Mouse (Mus musculus) adrenal gland, postnatal 25 days (tissue): ENCODE results near the gene Il17rb. TPM values are rescaled to one million over a fixed set of nuclear protein-coding genes. Genes with fewer than 3 reads are reported as not detected.

Experiments used
- DNase-seq: peaks from one replicate; pipeline ENCODE4 v3.0.0; 2021; ENCODE audit warnings: mixed read lengths
- long read RNA-seq: library from polyadenylated mRNA; stranded (forward); transcript quantifications from one replicate; pipeline ENCODE4 v2.0.0, GENCODE M21; 2021
- total RNA-seq: library from RNA; stranded (reverse); gene quantifications from 2 replicates; pipeline ENCODE4 v1.2.3, GENCODE M21; 2021

Il17rb gene
- total RNA-seq: 1.8 and 3.7 TPM in 2 replicates
- long read RNA-seq, partial matches to known transcripts: 0 of 3 reads
- long read RNA-seq, other reads (novel, unspliced or antisense): 0 of 3 reads

DNA sequence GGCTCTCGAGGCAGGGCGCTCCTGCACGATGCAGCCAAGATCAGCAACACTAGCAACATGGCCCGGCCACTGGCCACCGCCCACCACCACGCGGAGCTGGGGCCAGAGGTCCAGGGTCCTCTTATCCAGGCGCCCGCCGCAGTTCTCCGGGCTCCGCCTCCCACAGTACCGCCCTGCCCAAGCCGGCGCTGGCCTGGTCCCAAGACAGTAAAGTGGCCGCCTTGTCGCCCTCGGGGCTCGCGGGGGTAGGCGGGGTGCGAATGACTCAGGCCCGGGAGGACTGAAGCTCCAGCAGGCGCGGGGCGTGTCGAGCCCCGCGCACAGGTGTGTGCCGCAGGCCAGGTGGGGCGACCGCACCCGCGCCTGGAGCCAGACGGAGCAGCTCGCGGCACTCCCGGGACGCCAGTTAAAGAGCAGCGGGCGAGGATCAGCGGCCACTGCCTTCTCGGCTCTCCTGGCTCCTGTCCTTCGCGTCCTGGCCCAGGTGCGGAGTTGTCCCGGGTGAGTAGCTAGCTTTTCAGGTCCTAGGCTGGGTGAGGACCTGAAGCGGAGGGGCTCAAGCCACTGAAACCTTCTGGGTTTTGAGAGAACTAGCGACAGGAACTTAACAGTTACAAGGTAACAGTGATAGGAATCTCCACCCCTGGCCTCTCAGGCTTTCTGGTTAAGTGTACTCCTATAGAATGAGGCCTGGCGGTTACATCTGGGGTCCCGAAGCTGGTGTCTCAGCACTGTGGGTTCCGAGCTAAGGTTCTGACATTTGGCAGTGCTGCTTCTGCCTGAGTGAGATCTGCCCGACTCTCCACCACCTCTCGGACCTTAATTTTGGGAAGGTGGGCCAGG, at the start of gene Il17rb, which contains the start of gene Chdh:
Gene Il17rb, minus strand, starts transcription at position 164 of the 843 bp plus-strand sequence.
Gene Chdh, plus strand, starts transcription at position 291 of the 843 bp plus-strand sequence.
- DNase-seq: peak; percentile 78

DNA sequence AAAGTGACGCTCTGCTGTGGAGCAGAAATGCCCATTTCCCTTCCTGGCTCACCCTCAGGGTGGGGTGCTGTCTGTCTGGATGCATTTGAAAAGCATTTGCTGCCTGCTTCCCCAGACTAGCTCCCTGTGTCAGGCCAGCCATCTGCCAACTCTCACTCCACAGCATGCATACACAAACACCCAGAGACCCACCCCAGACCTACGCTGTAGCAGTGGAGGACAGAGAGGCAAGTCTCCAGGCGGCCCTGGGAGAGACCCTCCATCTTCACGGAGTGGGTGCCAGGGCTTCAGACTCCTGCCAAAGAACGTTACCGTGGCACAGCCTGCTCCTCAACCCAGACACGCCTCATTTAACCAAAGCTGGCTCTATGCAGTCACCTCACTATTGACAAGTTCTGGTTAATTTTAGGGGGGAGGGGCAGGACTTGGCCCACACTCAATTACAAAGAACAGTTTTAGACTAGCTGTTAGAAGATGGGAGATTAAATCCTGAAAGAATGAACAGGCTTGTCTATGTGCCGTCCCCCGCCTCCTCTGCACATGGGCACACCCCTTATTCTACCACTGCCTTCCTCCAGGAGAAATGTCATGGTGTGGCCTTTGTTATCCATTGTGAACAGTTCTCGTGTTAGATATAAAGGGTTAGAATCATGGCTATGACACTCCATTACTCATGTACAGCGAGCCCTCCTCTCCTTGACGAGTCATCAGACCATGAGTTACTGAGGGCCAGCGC, 47.5 kb upstream of the Il17rb start:
- DNase-seq: no peak

DNA sequence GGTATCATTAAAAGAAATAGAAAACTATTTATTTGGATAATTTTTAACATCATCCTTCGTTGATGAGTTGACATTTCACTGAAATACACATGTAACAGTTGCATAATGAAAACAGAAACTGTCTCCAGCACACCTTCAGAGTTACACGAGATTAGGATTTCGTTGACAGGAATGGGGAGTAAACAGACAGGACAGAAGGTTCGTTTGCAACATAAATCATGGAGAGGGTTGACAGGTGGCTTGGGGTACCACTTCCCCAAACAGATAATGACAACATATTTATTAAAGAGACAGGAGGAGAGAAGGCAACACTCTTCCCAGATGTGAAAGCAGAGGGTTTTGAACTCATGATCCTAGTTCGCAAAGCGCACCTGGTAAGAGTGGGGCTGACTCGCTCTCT, 46.2 kb upstream of the Il17rb start:
- DNase-seq: no peak

DNA sequence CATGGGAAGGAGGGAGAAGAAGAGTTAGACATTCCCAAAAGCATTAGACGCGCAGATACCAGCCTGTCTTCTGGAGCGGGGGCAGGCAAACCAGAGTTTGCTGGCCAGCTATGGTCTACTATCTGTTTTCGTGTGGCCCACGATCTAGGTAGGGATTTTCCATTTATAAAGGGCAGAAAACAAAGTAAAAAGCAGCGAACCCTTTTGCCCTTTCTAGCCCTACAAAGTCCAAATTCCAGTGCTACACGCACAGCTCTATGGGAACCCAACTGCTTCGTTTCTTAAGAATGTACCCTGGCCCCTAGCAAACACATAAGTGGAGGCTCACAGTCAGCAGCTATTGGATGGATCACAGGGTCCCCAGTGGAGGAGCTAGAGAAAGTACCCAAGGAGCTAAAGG, 41.6 kb upstream of the Il17rb start:
- DNase-seq: no peak

DNA sequence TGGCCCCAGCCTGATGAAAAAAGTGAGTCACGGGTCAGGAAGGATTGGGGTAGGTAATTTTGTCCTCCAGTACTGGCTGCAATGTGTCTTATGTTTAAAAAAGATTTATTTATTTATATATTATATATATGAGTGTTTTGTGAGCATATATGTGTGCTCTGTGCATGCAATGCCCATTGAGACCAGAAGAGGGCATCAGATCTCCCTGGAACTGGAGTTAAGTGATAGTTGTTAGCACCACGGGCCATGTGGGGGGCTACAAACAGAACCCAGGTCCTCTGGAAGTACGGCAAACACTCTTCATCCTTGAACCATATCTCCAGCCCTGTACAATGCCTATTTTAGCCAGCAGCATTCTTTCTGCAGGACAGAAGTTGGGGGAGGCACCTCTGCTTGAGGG, 39.4 kb upstream of the Il17rb start:
- no peak for DNase-seq

DNA sequence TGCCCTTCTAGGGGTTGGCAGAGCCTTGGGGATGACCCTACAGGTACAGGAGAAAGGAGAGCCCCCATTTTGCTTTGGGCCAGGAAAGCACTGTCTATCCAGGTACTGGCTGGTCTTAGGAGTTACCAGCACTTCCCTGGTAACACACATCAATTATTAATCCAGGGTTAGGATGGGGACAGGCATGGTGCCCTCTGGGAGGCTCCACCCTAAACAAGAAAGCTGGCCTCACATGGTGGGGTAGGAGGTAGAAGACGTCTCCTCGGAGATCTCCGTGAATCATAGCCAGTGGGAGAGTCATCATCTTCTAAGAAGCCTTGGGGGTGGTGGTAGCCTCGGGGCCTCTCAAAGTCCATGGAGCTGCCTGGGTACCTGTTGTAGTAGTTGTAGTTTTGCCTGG, 38.3 kb upstream of the Il17rb start:
- DNase-seq: no peak

DNA sequence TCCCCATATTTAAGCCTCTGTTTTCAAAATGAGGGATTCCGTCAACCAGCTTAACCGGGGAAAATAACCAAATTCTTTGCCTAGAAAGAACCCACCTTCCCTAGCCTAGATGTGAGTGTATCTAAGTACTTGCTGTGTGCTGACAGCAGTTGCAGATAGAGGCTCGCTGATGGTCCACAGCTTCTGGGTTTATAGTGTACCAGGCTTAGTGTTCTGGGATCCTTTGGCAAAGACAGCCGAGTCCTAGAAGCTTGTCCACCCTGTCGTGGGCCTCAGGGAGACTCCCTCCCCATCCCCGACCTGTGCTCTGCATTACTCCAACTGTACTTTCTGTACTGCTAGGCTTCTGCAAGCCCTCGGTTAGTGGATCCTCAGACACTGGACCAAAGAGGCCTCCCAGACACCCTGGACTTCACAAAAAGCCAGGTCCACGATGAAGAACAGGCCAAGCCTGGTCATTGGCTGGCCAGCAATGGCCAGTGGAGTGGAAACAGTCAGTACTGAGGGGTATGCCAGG, 37.1 kb upstream of the Il17rb start:
- no peak for DNase-seq

DNA sequence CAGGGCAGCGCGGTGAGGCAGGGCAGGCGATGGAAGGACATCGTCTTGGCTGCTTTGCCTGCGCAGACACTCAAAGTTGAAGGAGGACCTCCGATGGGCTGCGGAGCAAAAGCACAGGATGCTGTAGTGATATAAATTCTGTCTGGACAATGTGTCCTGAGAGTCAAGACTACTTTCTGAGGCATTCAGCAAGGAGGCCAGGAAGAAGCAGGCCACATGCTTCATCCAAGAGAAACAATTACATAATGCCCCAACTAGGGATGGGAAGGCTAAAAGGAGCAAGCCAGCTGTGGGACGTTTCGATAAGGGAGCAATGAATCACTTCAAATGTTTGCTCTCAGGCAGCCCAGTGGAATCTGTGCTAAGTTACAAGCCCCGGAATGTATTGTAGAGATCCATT, 36.5 kb upstream of the Il17rb start:
- no peak for DNase-seq

DNA sequence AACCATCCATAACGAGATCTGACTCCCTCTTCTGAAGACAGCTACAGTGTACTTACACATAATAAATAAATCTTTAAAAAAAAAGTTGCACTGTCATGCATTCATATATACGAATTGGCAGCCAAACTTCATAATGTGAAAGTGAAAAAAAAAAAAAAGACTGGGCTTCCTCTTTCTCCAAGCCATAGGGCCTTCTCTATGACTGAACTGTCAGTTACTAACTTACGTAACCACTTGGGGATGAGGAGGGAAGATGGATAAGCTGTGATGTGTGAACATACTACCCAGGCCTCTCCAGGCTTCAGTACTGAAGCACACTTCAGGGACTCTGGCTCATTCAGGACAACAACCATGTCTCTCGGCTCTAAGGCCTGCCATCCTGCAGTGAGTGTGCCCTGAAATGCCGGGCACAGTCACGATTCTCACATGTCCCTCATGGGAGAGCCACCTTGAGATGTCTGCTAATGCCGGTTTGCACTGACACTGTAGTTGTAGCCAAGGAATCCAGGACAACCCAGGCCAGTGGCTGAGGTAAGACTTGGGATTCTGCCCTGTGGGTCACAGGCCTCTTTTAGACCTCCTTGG, 34.8 kb upstream of the Il17rb start:
- no peak for DNase-seq

DNA sequence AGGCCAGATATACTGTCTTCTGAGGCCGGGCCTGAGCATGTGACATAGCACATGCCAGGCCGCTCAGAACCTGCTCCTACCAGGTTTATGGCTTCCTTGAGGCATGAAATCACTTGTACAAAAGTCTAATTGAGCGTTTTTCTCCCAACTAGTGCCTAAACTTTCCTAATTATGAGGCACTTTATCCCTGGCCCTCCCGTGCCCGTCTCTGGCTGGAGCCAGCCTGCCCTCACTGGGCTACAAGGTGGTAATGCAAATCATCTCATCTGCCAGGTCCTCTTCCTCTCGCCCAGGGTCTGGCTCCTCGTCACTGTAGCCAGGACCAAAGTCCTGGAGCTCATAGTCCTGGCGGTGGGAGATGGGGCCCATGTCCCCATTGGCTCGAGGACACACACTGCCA, 33.1 kb upstream of the Il17rb start:
- DNase-seq: no peak

DNA sequence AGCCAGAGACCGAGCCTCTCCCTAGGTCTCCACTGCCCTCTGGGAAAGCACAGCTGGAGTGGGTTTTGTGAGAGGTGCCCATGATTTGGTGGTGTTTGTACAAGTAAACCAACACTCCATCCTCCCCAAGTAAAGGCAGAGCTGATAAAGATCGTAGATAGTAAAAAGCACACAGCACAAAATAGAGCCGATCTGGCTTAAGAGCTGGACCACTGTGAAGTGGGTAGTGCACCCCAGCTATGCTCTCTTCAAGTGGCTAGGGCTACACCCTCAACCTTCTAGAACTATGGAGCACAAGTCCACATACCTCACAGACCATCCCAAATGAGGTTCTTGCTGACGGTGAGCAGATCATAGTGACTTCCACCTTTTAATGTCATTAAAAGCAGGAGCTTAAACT, 30.7 kb upstream of the Il17rb start:
- DNase-seq: no peak

DNA sequence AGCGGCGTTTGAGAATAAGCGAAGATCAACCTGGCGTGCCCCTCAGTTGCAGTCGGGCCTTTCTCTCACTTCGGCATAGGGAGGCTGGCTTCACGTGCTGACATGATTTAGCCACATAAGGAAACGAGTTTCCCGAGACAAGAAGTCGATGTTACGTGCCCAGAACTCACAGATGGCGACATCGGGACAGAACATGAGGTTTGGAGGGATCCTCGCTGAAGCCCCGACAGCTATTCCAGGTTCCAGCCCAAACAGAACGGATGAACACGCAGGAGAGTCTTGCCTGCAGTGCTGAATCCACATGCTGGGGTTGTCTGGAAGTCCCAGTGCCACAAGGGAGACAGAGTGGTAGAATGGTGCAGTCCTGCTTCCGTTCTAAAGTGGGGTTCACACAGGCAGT, 29.7 kb upstream of the Il17rb start:
- DNase-seq: no peak

DNA sequence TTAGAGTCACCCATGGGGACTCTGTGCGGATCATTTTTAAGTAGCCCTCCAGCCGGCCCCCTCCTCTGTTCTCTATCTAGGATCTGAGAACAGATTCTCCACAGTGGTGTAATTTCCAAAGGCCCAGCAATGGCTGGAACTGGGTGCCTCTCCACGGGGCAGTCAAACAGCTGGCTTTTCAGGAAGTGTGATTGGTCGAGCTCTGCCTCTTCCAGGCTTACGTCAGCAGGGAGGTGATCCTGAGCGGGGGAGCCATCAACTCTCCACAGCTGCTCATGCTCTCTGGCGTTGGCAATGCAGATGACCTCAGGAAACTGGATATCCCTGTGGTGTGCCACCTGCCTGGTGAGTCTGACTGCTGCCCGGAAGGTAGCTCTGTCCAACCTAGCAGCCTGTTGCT, 24.7 kb upstream of the Il17rb start:
- no peak for DNase-seq

DNA sequence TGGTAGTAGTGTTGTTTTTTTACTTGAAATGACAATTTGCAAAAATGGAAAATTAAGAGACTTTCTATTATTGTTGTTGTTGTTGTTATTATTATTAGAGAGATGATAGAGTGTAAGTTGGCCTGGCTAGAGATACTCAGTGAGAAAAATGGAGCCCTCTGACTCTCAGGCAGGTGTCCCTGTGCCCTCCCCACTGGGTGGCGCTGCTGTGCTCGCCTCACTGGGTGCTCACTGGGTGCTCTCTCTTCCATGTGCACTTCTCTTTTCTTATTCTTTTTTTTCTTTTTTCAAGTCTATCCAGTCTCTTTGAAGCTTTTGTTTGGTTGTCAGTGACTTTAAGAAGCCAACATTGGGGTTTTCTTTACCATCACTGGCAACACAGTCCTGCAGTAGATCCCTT, 18.7 kb upstream of the Il17rb start:
- DNase-seq: peak; percentile 52

DNA sequence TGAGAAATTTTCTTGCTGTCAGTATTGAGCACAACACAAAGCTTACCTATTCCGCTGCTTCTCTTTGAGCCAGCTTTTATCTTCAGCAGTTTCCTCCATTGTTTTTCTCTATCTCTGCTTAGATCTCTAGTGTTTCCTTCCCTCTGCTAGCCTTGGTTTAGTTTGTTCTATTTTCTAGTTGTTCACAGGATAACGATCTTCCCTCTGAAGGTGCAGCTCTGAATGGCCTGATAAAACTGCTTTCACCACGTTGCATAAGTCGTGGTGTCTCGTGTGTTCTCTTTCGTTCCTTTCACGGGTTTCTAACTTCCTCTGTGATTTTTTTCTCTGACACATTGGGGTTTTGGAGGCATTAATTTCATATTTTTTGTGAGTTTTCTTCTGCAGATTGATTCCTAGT, 15.7 kb upstream of the Il17rb start:
- no peak for DNase-seq

DNA sequence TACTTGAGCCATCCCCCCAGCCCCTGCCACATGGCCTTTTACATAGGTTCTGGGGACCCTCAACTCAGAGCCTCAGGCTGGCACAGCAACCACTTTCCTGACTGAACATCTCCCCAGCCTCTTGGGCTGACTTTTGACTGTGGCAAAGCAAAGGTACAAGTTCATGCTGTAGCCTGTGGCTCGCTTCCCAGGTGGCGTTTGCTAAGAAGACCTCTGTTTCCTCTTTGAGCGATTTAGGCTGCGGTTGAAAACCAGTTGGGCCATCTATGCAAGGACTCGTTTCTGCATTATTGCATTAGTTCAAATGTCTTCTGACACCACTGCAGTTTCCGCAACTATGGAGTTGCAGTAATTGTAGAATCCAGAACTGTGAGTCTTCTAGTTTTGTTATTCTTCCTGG, 13.8 kb upstream of the Il17rb start:
- no peak for DNase-seq

DNA sequence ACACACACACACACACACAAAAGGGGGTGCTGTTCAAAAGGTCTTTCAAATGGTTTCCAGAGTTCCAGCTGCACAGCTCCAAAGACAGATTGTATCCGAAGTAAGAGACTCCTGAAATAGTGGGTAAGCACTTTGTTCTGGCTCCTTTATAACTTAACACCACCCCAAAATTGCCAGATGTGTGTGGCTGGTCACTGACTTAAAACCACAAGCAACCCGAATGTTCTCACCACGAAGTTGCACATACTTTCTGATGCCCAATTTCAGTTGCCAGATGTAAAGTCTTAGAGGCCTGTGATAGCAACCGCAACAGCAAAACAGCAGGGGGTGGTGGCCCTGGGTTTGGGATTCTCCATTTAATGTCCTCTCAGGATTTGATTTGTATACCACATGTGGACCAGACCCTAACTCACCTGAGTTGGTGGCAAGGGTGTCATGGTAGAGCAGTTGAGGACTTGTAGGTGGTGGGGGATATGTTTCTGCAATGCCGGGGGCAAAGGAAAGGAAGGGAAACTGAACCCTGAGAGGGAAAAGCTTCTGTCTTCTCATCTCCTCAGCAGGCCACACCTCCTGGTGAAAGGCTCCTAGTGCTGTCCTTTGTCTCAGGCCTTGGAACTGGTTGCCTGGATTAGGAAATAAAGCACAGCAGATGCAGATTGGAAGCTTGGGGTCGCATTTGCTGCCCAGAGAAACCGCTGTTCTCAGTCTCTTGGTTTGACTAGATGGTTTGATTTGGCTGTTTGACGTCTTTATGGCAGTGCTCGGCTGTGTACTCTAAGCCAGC, 11.3 kb upstream of the Il17rb start:
- DNase-seq: no peak

DNA sequence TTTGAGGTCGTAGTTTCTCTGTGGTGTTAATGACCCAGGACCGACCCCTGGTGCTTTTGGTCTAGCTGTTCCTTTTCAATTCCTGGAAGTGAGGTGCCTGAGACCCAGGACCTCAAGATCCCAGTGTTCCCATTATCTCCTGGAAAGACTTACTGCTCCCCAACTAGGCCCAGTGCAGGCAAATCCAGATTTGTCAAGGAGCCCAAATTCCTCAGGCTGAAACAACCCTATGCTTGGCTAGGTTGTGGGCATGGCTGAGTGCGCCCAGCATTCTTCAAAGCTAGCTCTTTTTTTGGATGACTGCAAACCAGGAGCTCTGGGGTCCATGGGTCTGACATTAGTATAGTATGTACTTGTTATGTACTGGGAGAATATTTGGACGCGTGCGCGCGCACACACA, 10.7 kb upstream of the Il17rb start:
- no peak for DNase-seq

DNA sequence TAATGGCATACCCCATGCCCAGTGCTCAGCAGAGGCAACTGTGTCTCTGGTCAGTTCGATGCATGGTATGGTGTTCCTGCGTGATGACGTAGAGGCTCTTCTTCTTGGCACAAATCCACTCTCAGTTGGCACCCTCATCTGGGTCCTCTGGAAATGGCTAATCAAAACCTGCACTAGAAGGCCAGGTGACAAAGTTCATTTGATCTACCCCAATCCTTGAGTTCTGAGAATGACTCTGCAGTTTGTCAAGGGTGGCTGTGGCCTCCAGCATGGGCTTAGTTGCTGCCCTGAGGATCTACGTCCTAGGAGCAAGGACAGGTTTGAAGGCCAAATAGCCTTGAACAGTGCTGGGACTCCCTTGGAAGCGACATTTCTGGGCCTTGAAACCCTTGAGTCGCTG, 10.2 kb upstream of the Il17rb start:
- no peak for DNase-seq

DNA sequence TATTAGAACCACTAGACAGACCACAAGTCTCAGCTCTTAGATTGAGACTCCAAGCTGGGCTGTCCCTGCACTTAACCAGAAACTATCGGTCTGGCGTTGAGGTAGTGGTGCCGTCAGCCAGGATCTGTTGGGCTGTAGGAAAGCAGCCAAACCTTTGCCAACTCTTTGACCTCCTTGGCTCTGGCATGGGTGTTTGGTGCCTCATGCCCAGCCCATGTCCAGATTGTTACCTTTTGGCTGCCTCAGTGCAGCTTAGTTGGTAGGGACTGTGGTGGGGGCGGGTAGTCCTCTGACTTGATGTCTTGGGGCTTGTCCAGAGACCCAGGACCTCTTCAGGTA, 9.7 kb upstream of the Il17rb start:
- no peak for DNase-seq

DNA sequence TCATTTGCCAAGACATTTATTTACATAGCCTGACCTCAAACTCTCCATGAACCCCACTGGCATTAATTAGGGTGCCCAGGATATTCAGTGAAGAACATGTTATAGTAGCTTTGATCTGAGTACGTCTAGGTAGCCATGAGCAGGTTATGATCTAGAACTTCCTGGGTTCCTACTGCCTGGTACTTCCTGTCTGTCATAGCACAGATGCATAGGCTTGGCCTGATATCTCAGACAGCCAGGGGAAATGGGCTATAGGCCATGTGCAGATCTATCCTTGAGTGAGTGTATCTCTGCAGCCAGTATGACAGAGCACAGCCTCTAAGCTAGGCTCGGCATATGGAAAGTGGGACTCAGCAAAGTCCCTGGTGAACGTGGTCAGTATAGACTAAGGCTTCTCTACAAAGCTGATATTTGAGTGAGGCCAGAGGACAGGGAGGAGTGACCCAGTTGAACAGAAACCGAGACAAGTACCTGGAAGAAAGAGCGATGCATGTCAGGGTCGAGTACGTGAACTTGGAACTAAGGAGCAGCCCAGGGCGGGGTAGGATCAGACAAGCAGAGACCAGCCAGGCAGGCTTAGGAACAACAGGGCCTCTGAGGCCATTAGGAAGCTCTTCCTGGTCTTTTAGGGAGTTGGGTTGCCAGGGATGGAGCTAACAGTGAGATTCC, 9.2 kb upstream of the Il17rb start:
- DNase-seq: no peak

DNA sequence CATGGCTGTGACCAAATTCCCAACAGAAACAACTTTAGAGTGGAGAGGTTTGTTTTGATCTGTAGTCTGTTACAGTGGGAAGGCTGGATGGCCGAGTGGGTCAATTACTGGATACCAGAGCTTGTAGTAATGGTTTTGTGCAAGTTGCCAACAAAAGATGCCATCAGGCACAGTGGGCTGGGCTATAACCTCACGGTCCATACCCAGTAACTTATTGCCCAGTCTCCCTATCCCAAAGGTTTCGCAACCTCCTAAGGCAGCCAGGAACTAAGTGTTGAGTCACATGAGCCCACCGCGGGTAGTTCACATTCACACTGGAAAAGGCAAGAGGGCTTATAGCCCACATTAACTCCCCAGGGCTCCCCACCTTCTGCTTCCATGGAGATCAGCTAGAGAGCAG, 8.0 kb upstream of the Il17rb start:
- DNase-seq: no peak
